Mouse (Mus musculus) cerebellum, adult 2 months (tissue): ENCODE results near the gene Mrps27. TPM values are rescaled to one million over a fixed set of nuclear protein-coding genes. Genes with fewer than 3 reads are reported as not detected.

Experiments
- DNase-seq, 2 experiments: peaks; one replicate each; pipeline ENCODE4 v3.0.0; 2021
- H3K27ac ChIP-seq: fragments of 200-500 bp; 2 replicates; pipeline ENCODE4 v1.5.1; 2012; ENCODE audit warnings: low read length, control low read depth, inconsistent platforms; ENCODE audit not compliant: insufficient read depth
- H3K27me3 ChIP-seq: fragments of 200-500 bp; 2 replicates; pipeline ENCODE4 v1.6.1; 2012; ENCODE audit warnings: inconsistent platforms, mild to moderate bottlenecking, low read length, moderate library complexity; ENCODE audit not compliant: control insufficient read depth, insufficient read depth
- H3K4me1 ChIP-seq: fragments of 200-500 bp; 2 replicates; pipeline ENCODE4 v1.6.1; 2011; ENCODE audit warnings: low read length; ENCODE audit not compliant: control insufficient read depth, insufficient read depth
- H3K4me3 ChIP-seq: fragments of 200-500 bp; replicated peaks from 2 replicates; pipeline ENCODE3; 2011; ENCODE audit warnings: mild to moderate bottlenecking, low read depth, low read length, control low read depth; ENCODE audit not compliant: insufficient read depth
- CTCF ChIP-seq: fragments of 200-500 bp; IDR thresholded peaks from 2 replicates; pipeline ENCODE4 v1.5.1; 2011; ENCODE audit warnings: low read depth, mild to moderate bottlenecking, control low read depth, low read length, moderate library complexity, borderline replicate concordance; ENCODE audit not compliant: insufficient read depth
- POLR2A ChIP-seq: fragments of 200-500 bp; IDR thresholded peaks from 2 replicates; pipeline ENCODE4 v1.6.1; 2011; ENCODE audit warnings: low read length, control low read depth, borderline replicate concordance; ENCODE audit not compliant: insufficient read depth
- WGBS: fragments of 180-500 bp; shearing (Covaris S2); methylation state at CpG from one replicate; pipeline ENCODE4 v1.1.7; 2018; 5-methylcytosine and 5-hydroxymethylcytosine counted together
- polyA plus RNA-seq: library from polyadenylated mRNA; depleted of rRNA; stranded (reverse); fragments of >200 nt; gene quantifications from 2 replicates; pipeline ENCODE4 v1.2.3, GENCODE M21; 2012

Mrps27 gene
- polyA plus RNA-seq, 1 experiment, result 38.5 TPM

GRCm38 (mm10) chr13:99414352-99414742 is 69.8 kb downstream of the Mrps27 start:
- no peaks in the 10 kb centered on the region for H3K27me3 ChIP-seq
- 61% methylated on average over 10 of the region's 10 CpGs for WGBS
- no peak for DNase-seq
- no peak overlapping the region for H3K4me3 ChIP-seq
- peaks cover 40% of the 10 kb centered on the region for H3K4me1 ChIP-seq
- TF ChIP-seq POLR2A (no peak), CTCF (no peak)
- H3K27ac ChIP-seq, result no peak overlapping the region

GRCm38 (mm10) chr13:99416601-99417000 is 72.0 kb downstream of the Mrps27 start:
- peaks cover 27% of the 10 kb centered on the region for H3K4me1 ChIP-seq
- WGBS, result 85% methylated on average over 9 of the region's 9 CpGs
- no peak for TF ChIP-seq CTCF
- no peak for TF ChIP-seq POLR2A
- H3K27ac ChIP-seq, result no peak overlapping the region
- no peak overlapping the region for H3K4me3 ChIP-seq
- DNase-seq, result no peak
- H3K27me3 ChIP-seq, result no peaks in the 10 kb centered on the region

- WGBS, result 60% methylated on average over 13 of the region's 13 CpGs
- DNase-seq, result no peak
- Histone ChIP-seq H3K27me3 (no peaks in the 10 kb centered on the region), H3K4me1 (no peaks in the 10 kb centered on the region; the same call in 1 of the 2 replicates), H3K4me3 (no peak overlapping the region), H3K27ac (no peak overlapping the region)
- TF ChIP-seq POLR2A, result no peak
These were observed 79.0 kb downstream of the Mrps27 start for GRCm38 (mm10) chr13:99423581-99423980.

- no peak overlapping the region for H3K4me3 ChIP-seq
- 92% methylated on average over 29 of the region's 29 CpGs for WGBS
- peaks cover 6% of the 10 kb centered on the region for H3K4me1 ChIP-seq
- no peak overlapping the region for H3K27ac ChIP-seq
- TF ChIP-seq CTCF, result no peak
- no peak for TF ChIP-seq POLR2A
- no peaks in the 10 kb centered on the region for H3K27me3 ChIP-seq
- DNase-seq, result no peak
These were observed 88.8 kb downstream of the Mrps27 start for GRCm38 (mm10) chr13:99433068-99434008.

GRCm38 (mm10) chr13:99434494-99434893 is 89.9 kb downstream of the Mrps27 start:
- Histone ChIP-seq H3K4me3 (no peak overlapping the region), H3K27ac (no peak overlapping the region), H3K27me3 (no peaks in the 10 kb centered on the region), H3K4me1 (peaks cover 2% of the 10 kb centered on the region; the same call in 1 of the 2 replicates)
- TF ChIP-seq CTCF (no peak), POLR2A (no peak)
- DNase-seq, result peak; percentile 49 to 51
- 22% methylated on average over 9 of the region's 9 CpGs for WGBS

GRCm38 (mm10) chr13:99437051-99437450 is 92.5 kb downstream of the Mrps27 start:
- no peaks in the 10 kb centered on the region for H3K27me3 ChIP-seq
- no peak overlapping the region for H3K4me3 ChIP-seq
- DNase-seq, result no peak
- H3K4me1 ChIP-seq, result peaks cover 2% of the 10 kb centered on the region; the same call in 1 of the 2 replicates
- TF ChIP-seq CTCF (no peak), POLR2A (no peak)
- H3K27ac ChIP-seq, result no peak overlapping the region

GRCm38 (mm10) chr13:99439357-99439756 is 94.8 kb downstream of the Mrps27 start:
- TF ChIP-seq POLR2A, result no peak
- TF ChIP-seq CTCF, result no peak
- Histone ChIP-seq H3K4me3 (no peak overlapping the region), H3K27ac (no peak overlapping the region), H3K4me1 (peaks cover 11% of the 10 kb centered on the region), H3K27me3 (no peaks in the 10 kb centered on the region)
- DNase-seq, result no peak
- 94% methylated on average over 5 of the region's 5 CpGs for WGBS

GRCm38 (mm10) chr13:99440228-99440627 is 95.6 kb downstream of the Mrps27 start:
- H3K27me3 ChIP-seq, result no peaks in the 10 kb centered on the region
- no peak overlapping the region for H3K27ac ChIP-seq
- no peak for TF ChIP-seq POLR2A
- no peak for TF ChIP-seq CTCF
- WGBS, result 43% methylated on average over 2 of the region's 2 CpGs
- no peak for DNase-seq
- H3K4me3 ChIP-seq, result no peak overlapping the region
- H3K4me1 ChIP-seq, result peaks cover 16% of the 10 kb centered on the region
